Mouse (Mus musculus) kidney, embryonic 14.5 days (tissue): ENCODE data around the gene Adap2. TPM values are rescaled to one million over a fixed set of nuclear protein-coding genes. Genes with fewer than 3 reads are reported as not detected.
A peak's percentile ranks its signal among the peaks of the same experiment; 100 is the strongest.
"Not testable (repeated sequence)": the region's sequence is repeated elsewhere in the genome, so short reads cannot be mapped to it uniquely, and the experiment has no call there.

ENCODE experiments used
- ATAC-seq: fragments of 200-750 bp; cut with Nextera tagmentation; 2 replicates; pipeline ENCODE4 v1.8.0; 2017; ENCODE audit warnings: moderate number of reproducible peaks, mild to moderate bottlenecking, moderate TSS enrichment, moderate library complexity; ENCODE audit not compliant: low FRiP score, low TSS enrichment
- H3K27ac ChIP-seq: fragments of 300-500 bp; sonication (generic); 2 replicates; pipeline ENCODE4 v1.5.1; 2014; ENCODE audit warnings: low read depth, mild to moderate bottlenecking, low read length, moderate library complexity, mixed read lengths
- H3K27me3 ChIP-seq: fragments of 300-500 bp; sonication (generic); 2 replicates; pipeline ENCODE4 v1.6.1; 2014; ENCODE audit warnings: mild to moderate bottlenecking, low read length; ENCODE audit not compliant: control insufficient read depth, insufficient read depth
- H3K36me3 ChIP-seq: fragments of 300-500 bp; sonication (generic); 2 replicates; pipeline ENCODE4 v1.6.1; 2014; ENCODE audit warnings: low read length, mixed read lengths; ENCODE audit not compliant: control insufficient read depth, insufficient read depth
- H3K4me1 ChIP-seq: fragments of 300-500 bp; sonication (generic); 2 replicates; pipeline ENCODE4 v1.6.1; 2014; ENCODE audit warnings: low read length, mixed read lengths; ENCODE audit not compliant: control insufficient read depth, insufficient read depth
- H3K4me2 ChIP-seq: fragments of 300-500 bp; sonication (generic); replicated peaks from 2 replicates; pipeline ENCODE4 v1.6.1; 2014; ENCODE audit warnings: low read depth, mild to moderate bottlenecking, low read length
- H3K4me3 ChIP-seq: fragments of 300-500 bp; sonication (generic); 2 replicates; pipeline ENCODE4 v1.5.1; 2014; ENCODE audit warnings: mild to moderate bottlenecking, low read length
- H3K9ac ChIP-seq: fragments of 300-500 bp; sonication (generic); 2 replicates; pipeline ENCODE4 v1.6.1; 2014; ENCODE audit warnings: low read depth, mild to moderate bottlenecking, low read length, moderate library complexity
- H3K9me3 ChIP-seq: fragments of 300-500 bp; sonication (generic); 2 replicates; pipeline ENCODE4 v1.6.1; 2016; ENCODE audit warnings: low read length; ENCODE audit not compliant: control insufficient read depth
- WGBS: fragments of 180-500 bp; shearing (Covaris S2); extraction: QIAGEN DNeasy Blood & Tissue Kit; methylation state at CpG from one replicate; pipeline ENCODE4 v1.1.7; 2014; 5-methylcytosine and 5-hydroxymethylcytosine counted together
- polyA plus RNA-seq: library from polyadenylated mRNA; unstranded; fragments of >200 nt; fragmentation: Nextera tagmentation; extraction: Ambion mirVana; gene quantifications from 2 replicates; pipeline ENCODE4 v1.2.1, GENCODE M21; 2014

Gene Adap2
- polyA plus RNA-seq, 1 experiment from 2014 or later = 2.1 TPM

DNA sequence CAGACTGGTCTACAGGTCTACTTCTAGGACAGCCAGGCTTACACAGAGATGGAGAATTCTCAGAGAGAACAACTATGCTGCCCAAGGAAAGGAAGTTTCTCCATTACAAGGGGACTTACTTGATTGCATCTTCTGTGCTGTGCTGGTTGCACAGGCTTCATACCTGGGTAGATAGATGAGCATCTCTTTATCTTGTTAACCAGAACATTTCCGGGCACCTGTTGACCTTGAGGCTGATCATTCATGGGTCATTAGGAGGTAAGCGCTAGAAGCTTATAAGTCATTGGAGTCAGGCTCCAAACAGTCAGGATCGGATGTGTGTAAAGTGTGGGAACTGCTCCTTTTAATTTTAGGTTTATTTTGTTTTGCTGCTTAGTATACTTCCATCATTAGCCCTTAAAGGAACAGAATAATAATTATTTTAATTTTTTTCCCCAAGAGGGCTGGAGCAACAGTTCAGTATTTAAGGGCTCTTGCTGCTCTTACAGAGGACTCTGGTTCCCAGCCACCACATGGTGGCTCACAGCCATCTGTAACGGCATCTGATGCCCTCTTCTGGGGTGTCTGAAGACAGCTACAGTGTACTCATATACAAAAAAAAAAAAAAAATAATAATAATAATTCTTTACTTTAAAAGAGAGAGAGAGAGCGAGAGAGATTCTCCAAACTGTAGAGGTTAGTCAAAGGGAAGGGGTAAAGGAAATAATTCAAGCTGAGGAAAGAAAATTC lies 27.3 kb downstream of the Adap2 start:
- Histone ChIP-seq H3K27ac (no peak overlapping the region), H3K36me3 (no peaks in the 10 kb centered on the region), H3K4me2 (no peak overlapping the region), H3K9me3 (no peaks in the 10 kb centered on the region), H3K27me3 (no peaks in the 10 kb centered on the region), H3K4me3 (no peak overlapping the region), H3K9ac (no peak overlapping the region), H3K4me1 (no peaks in the 10 kb centered on the region)
- no peak for ATAC-seq
- 72% methylated on average over 5 of the region's 5 CpGs for WGBS

DNA sequence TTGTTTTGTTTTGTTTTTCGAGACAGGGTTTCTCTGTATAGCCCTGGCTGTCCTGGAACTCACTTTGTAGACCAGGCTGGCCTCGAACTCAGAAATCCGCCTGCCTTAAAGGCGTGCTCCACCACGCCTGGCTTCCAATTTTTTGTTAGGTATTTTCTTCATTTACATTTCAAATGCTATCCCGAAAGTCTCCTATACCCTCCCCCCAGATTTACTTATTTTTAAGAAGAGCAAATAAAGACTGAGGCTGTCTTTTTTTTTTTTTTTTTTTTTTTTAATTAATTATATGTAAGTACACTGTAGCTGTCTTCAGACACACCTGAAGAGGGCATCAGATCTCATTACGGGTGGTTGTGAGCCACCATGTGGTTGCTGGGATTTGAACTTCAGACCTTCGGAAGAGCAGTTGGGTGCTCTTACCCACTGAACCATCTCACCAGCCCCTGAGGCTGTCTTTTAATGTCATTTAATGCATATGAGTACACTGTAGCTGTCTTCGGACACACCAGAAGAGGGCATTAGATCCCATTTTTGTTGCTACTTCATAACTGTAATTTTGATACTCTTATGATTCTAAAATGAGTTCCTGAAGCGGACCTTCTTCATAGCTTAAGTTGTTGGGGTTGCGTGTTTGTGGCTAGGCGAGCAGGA lies 29.3 kb downstream of the Adap2 start:
- H3K36me3 ChIP-seq, H3K9ac ChIP-seq, H3K27me3 ChIP-seq, H3K4me1 ChIP-seq, H3K9me3 ChIP-seq: not testable (repeated sequence)
- Histone ChIP-seq H3K4me3 (peak overlapping the region; percentile 60), H3K27ac (peak overlapping the region; percentile 72; the same call in 1 of the 2 replicates), H3K4me2 (peak overlapping the region; percentile 56)
- 45% methylated on average over 12 of the region's 12 CpGs for WGBS
- peak; percentile 66 for ATAC-seq

DNA sequence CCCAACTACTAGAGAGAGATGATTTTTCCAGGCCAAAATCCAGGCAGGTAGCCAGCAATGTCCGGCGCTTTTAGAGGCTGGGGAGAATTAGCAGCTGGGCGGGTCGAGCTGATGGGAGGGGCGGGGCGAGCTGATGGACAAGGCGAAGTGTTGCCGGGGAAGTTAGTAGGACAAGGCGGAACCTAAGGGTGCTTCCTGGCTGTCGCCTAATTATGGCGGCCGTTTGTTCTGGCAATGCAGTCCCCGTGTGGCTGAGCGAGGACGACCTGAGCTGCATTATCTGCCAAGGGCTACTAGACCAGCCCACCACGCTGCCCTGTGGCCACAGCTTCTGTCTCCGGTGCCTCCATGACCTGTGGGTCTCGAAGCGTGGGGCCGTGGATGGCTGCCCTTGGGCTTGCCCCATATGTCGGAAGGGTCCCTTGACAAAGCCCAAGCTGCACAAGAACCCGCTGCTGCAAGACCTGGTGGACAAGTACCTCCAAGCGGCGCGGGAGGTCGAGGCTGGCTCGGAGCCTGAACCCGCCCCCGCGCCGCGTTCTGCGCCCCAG lies 29.9 kb downstream of the Adap2 start, which contains the start of gene Rnf135:
Gene Rnf135, plus strand, starts transcription at position 147 of the 551 bp plus-strand sequence.
- H3K4me1 ChIP-seq = no peaks in the 10 kb centered on the region
- no peaks in the 10 kb centered on the region for H3K36me3 ChIP-seq
- peak within 1 kb of the TSS; percentile 63 for H3K9ac ChIP-seq
- peak; percentile 96 for ATAC-seq
- H3K4me2 ChIP-seq = peak within 1 kb of the TSS; percentile 56
- peak within 1 kb of the TSS; percentile 60 for H3K4me3 ChIP-seq
- 1% methylated on average over 33 of the region's 33 CpGs for WGBS
- no peaks in the 10 kb centered on the region for H3K9me3 ChIP-seq
- H3K27me3 ChIP-seq = no peaks in the 10 kb centered on the region
- peak within 1 kb of the TSS; percentile 72; the same call in 1 of the 2 replicates for H3K27ac ChIP-seq

DNA sequence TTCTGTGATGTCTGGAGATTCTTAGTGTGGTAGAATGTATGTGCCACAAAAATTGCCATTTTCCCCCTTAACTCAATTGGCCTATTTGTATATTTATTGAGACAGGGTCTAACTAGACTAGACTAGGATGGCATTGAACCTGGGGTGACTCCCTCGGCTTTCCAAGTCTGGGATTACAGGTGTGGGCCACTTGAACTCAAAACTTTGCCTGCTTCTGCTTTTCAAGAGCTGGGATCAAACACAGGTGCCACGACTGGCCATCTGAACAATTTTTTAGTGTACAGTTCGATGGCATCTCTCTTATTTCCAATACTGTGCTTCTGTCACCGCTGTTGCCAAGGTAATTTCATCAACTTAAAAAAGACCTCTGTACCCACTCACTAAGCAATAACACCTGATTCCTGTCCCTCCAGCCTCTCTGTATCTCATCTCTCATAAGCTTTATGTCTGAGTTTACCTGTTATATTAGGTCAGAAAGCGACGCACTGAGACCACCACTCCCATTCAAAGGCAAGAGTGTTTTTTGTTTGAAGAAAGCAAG lies 30.7 kb downstream of the Adap2 start:
- ATAC-seq = no peak
- Histone ChIP-seq H3K27me3 (no peaks in the 10 kb centered on the region), H3K36me3 (no peaks in the 10 kb centered on the region), H3K9me3 (no peaks in the 10 kb centered on the region), H3K4me2 (peak overlapping the region; percentile 56), H3K27ac (no peak overlapping the region), H3K4me1 (no peaks in the 10 kb centered on the region), H3K4me3 (peak overlapping the region; percentile 60; the same call in 1 of the 2 replicates), H3K9ac (peak overlapping the region; percentile 63; the same call in 1 of the 2 replicates)
- WGBS = 91% methylated on average over 6 of the region's 6 CpGs

DNA sequence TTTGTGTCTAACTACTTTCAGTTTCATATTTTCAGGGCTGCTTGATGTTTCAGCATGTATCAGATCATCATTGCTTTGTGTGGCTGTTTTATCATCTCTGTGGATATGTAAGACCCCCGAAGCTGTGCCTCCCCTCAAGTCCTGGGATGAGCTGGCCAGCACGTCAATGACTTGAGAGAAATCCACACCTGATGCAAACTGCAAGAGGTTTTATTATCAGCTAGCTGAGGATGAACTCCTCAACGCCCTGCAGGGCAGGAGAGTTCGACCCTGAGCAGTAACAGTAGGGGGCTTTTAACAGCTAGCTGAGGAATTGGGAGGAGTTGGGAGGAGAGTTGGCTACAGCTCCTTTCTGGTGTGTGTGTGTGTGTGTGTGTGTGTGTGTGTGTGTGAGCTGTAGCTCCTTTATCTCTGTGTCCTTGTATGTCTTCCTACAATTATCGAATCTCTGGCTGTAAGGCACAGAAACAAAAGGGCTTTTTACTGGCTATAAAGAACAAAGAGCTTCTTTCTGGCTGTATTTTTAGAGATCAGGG lies 31.6 kb downstream of the Adap2 start:
- H3K27me3 ChIP-seq, ATAC-seq, H3K4me1 ChIP-seq, H3K27ac ChIP-seq, H3K4me3 ChIP-seq, H3K9ac ChIP-seq, H3K9me3 ChIP-seq, H3K36me3 ChIP-seq, H3K4me2 ChIP-seq: not testable (repeated sequence)
- 59% methylated on average over 5 of the region's 5 CpGs for WGBS

DNA sequence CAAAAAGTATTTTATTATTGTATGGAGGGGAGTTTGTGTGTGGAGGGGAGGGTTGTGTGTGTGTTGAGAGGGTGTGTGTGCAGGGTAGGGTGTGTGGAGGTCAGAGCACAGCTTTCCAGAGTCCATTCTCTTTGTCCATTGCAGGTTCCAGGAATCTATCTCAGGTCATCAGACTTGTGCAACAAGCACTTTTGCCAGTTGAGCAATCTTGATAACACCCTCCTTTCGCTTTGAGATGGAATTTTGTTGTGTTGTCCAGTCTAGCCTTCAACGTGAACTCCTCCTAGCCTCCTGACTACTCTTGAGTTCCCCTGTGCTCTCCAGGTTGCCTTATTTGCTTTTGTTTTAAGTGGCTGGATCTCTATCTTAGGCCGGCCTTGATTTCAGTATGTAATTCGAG lies 36.4 kb downstream of the Adap2 start:
- H3K4me2 ChIP-seq = no peak overlapping the region
- H3K27ac ChIP-seq = no peak overlapping the region
- H3K9ac ChIP-seq = no peak overlapping the region
- no peak for ATAC-seq
- H3K9me3 ChIP-seq = no peaks in the 10 kb centered on the region
- 53% methylated on average over 4 of the region's 4 CpGs for WGBS
- no peaks in the 10 kb centered on the region for H3K27me3 ChIP-seq
- no peaks in the 10 kb centered on the region for H3K4me1 ChIP-seq
- H3K36me3 ChIP-seq = 0 out of 2 replicates have a peak, but pooled peaks cover 7% of the 10 kb centered on the region
- H3K4me3 ChIP-seq = no peak overlapping the region

DNA sequence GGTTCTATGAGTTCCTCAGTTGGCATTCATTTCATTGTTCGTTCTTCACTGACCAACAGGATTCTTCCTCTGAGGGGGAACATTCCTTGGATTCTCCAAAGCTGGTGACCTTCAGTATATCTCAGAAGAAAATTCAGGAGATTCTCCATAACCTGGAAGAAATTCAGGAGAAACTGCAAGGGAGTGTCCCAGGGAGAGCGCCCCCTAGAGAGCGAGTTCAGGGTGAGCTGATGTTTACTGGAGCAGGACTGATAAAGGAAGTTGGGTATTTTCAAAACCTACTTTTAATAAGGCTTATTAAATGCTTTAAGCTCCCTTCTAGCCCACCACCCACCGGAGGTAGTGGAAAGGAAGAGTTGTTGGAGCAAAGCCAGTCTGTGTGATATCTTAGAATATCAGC lies 39.9 kb downstream of the Adap2 start:
- Histone ChIP-seq H3K4me1 (no peaks in the 10 kb centered on the region), H3K27me3 (no peaks in the 10 kb centered on the region), H3K9me3 (no peaks in the 10 kb centered on the region), H3K9ac (no peak overlapping the region), H3K27ac (no peak overlapping the region), H3K4me2 (no peak overlapping the region), H3K36me3 (0 out of 2 replicates have a peak, but pooled peaks cover 7% of the 10 kb centered on the region), H3K4me3 (no peak overlapping the region)
- 69% methylated on average over 4 of the region's 4 CpGs for WGBS
- no peak for ATAC-seq

DNA sequence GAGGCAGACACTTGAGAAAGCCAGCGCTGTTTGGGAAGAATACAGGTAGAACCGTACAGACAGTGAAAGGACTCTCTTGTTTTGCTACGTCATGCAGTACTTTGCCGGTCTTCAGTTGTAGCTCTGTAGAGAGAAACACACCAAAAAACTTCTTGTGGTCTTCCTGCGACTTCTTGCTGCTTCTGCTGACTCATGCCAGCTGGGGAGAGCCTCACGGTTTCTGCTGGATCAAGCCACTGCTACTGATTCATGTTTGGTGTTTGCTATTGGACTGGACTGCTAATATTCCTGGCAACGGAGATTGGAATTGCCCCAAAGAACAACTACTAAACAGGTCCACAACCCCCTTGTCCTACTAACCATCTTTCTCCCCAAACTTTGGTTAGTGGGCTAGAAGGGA lies 42.4 kb downstream of the Adap2 start:
- Histone ChIP-seq H3K4me3 (no peak overlapping the region), H3K9ac (no peak overlapping the region), H3K4me1 (no peaks in the 10 kb centered on the region), H3K27ac (no peak overlapping the region), H3K27me3 (no peaks in the 10 kb centered on the region), H3K36me3 (0 out of 2 replicates have a peak, but pooled peaks cover 7% of the 10 kb centered on the region), H3K9me3 (no peaks in the 10 kb centered on the region), H3K4me2 (no peak overlapping the region)
- ATAC-seq = no peak
- 85% methylated on average over 7 of the region's 7 CpGs for WGBS
